Mouse (Mus musculus): Measurements from ENCODE around the gene Anks1b.

Anks1b gene

GRCm38 (mm10) chr10:90897894-90898293, 1024.6 kb downstream of the Anks1b start:
- DNase-seq = no peak

- no peak for DNase-seq
Measured at GRCm38 (mm10) chr10:90904185-90904584, 1030.9 kb downstream of the Anks1b start.

GRCm38 (mm10) chr10:90907381-90907780, 1034.1 kb downstream of the Anks1b start:
- DNase-seq = no peak

DNA sequence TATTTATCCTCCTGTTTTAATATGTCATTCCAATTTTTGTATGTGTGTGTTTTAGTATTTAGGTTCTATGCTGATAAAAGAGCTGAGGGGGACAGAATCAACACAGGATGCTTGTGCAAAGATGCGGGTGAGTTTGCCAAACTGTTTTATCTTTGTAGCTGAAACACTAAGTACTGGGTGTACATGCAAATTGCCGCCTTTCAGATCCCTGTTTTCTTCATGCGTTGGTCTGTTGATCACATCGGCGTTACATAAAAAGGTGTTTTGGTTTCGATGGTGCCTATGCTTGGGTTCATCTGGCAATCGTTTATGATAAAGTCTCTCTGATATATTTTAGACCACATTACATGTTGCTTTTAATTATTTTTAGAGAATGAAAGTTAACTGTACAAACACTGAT, 1050.2 kb downstream of the Anks1b start:
- no peak for DNase-seq

DNA sequence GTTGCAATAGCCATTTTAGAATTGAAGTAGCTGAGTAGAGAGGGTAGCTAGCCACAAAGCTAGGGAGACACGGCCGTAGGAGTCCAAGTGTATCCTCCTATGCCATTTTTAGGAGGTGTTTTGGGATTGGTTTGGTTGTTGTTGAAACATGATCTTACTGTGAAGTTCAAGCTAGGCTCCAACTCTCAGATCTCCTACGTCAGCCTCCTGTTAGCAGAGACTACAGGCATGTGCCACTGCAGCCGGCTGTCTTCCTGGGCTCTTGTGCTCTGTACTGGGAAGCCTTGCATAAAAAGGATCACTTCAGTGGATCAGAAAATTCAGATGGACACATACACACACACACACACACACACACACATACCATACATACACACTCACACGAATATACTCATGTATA, 1059.8 kb downstream of the Anks1b start:
- DNase-seq = no peak

DNA sequence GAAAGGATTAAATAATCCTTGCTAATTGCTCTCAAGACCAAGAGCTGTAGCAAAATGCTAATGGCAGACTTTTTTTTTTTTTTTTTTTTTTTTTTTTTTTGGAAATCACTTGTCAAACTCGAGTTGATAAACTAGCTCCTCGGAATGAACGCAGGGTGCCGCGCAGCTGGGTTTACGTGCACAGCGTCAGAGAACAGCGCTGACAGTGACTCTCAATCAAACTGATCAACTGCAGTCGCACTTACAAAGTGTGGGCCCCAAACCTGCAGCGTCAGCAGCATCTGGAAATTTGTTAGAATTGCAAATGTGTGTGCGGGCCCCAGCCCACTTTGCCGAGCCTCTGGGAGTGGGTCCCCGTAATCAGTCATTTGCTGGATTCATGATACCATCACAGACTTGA, 1061.4 kb downstream of the Anks1b start:
- no peak for DNase-seq

- no peak for DNase-seq
Measured at GRCm38 (mm10) chr10:90937721-90938460, 1064.6 kb downstream of the Anks1b start.

DNA sequence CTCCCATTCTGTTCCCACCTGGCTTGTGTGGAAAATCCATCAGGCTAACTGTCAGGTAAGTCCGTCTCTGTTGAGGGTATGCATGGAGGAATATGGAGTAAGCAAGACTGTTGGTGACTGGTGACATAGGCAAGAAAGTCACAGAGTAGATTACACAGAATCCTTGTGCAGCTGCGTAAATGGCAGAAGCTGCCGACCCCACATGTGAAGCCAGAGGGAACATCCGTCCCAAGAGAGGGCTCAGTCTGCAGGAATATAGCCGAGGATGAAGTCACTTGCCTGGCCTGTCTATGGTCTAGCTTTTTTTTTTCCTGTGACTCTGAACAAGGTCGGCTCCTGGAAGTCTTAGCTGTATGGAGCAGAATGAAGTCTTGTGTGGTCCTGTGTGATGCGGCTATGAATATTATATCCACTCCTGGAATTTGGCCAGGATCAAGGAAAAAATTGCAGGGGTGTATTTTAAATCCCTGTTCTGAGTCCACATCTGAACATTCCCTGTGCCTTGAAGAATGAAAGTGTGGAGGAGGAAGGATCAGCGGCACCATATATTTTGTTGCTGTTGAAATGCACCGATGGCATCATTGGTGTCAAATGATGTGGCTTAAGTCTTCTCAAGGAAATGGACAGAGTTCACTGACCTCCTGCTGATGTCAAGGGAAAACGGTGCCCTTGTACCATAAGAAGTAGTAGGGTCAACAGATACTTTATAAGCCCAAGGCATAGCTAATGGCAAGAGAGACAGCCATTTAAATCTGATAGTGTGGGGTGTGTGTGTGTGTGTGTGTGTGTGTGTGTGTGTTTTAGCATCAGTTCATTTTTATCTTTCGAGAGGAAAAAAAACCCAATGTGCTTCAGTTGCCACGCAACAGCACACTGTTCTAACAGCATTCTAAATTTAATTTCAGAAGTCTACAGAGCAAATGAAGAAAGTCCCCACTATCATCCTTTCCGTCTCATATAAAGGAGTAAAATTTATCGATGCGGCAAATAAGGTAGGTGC, 1067.5 kb downstream of the Anks1b start:
- DNase-seq = no peak

DNA sequence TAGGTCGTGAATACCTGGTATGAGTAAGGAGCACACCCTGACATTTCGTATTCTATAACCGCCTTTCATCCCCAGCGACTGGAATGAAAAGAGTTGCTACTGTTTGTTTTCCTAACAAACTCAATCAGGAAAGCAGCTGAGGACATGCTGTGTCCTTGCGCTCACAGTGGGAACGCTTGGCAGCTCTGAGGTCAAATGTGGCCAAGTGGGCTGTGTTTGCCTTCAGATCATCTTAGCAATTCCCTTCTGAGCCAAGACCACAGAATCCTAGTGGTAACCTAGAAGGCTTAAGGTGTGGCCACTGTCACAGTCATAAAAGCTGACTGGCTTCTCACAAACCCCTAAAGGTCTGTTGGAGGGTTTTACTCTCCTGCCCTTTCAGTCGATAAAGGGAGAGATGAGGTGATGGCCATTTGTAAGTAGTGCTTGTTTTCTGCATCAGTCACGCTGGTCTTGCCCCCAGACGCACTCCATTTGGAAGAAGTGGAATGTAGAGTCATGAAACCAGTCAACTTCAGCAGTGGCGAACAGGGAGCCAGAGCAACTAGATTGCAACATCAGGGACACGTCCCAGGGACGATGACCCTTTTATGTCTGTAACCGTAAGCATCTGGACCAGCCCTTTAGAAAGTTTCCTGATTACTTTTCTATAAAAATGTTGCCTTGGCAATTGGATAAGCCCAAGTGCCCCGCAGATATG, 1068.8 kb downstream of the Anks1b start:
- DNase-seq = no peak

DNA sequence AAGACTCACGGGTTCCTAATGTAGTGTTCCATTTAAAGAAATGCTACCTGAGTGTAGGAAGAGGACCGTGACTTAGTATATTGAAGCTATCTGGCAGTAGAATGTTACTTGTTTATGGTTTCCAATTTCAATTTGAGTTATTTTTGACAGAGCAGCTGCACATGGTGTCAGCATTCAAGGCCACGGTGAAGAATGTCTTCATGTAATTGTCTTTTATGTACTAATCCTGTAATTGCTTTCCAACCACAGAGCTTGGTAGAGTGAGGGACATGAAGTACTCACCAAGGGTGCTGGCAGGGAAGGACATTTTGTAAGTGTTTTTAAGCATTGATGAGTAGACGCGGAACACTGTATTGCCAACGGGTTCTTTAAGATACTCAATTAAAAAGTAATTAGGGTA, 1073.7 kb downstream of the Anks1b start:
- no peak for DNase-seq

GRCm38 (mm10) chr10:90947608-90948373, 1074.5 kb downstream of the Anks1b start:
- no peak for DNase-seq

DNA sequence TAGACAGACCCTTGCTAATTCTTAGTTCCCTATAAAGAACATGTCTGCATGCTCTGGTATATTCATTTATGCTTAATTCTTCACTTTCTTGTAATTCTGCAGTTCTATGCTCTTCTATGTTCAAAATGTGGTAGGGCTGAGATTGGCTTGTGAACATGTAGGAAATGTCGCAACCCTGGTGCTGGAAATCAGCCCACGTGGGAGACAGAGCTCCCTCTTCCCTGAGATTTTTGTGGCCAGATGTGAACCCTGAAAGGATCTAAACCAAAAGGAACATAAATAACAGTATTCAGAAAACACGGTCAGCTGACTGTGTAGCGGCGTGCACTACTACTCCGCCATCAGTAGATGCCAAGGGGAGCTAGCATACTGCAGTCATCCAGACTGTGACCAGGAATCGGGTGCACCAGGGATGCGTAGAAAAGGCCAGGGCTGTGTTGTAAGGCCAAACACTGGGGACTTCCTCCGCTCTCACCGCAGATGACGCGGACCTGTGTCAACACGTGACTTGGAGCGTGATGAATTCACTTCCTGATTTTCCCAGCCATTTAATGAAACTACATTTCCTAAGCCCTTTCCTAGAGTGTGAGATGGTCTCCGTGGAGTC, 1079.9 kb downstream of the Anks1b start:
- no peak for DNase-seq

DNA sequence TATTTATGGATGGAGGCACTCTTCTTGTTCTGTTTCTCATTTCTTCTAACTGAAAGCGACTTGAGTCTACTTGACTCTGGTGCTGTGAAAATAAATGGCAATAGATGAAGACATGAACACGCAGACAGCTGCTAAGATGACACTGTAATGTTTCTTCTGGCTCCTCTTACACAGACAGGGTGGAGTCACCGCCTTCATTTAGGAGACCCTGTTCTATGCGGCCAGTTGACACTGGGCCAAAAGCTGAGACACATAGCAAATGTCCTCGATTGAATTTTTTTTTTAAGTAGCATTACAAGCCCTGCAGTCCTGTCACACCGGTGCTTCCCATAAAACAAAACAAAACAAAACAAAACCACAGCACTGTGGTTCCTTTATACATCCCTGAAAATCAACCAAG, 1080.5 kb downstream of the Anks1b start:
- no peak for DNase-seq

GRCm38 (mm10) chr10:90960374-90960773, 1087.1 kb downstream of the Anks1b start:
- no peak for DNase-seq

DNA sequence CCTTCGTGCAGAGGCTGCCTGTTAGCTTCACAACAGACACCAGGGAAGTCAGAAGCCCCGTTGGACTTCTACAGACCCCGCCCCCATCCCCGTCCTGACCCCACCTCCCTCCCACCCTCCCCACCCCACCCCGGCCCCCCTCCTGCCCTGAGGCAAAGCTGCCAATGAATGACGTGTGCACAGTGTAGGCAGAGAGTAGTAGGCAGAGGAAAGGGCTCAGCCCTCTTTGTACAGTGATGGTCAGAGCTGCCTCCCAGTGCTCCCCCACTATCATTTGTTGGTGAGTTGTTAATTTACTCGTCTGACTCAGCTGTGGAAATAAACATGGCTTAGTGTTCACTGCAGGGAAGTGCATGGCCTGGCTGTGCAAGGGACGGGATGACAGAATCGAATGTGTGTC, 1091.2 kb downstream of the Anks1b start:
- no peak for DNase-seq

DNA sequence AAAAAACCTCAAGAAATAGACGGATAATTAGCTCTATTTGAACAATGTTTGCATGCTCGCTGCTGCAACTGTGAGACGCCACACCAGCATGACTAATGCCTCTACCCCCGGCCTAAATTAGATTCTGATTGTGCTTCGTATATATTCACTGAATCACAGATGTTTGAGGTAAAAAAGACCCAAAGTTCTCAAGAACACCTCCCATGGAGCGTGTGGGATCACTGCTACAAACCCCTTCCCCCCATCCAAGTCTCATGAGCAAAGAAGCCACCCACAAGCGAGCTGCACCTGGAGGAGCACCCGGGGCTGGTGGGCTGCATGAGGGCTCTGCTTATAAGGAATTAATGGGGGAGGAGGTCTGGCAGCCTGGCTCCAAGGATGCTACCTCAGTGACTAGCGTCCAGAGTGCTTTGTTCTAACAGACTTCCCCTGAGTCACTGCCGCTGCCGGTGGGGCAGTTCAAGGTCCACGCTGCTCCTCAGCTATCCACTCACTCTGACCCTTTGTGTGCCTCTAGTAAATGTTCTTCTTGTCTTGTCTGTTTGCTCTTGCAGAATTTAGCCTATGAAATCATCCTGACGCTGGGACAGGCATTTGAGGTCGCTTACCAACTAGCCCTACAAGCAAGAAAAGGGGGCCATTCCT, 1092.5 kb downstream of the Anks1b start:
- peak; percentile 13 for DNase-seq

DNA sequence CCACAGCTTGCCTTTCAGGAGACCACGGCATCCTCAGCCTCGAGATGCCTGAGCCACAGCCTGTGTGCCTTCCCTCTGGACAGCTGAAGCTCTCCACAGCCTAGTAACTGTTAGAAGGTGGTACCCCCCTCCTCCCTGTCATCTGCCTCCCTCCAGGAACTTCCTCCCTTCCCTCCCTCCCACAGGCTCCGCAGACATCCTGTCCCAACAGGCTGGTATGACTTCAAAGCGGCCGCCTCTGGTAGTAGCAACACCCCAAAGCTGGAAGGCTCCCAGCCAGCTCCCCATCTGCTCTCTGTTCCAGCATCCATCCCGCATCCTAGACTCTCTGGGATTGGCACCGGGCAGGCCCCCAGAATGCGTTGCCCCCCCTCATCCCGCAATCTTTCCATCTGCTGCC, 1093.5 kb downstream of the Anks1b start:
- DNase-seq = no peak

DNA sequence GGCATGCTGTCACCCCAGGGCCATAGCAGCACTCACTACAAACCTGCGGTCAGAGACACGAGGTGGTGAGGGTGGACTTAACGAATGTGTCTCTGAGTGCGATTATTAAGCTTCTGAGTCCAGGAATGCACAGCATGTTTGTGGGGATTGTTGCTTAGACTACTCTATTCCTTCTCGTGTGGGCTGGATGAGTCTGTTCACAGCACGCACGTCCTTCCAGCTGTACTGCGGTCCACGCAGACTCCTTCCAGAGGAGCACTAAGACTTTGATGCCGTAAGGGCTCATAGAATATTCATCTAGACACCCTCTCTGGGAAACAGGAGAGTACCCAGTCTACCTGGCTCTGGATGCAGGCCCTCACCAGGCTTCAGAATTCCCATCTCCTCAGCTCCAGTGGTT, 1094.9 kb downstream of the Anks1b start:
- no peak for DNase-seq

DNA sequence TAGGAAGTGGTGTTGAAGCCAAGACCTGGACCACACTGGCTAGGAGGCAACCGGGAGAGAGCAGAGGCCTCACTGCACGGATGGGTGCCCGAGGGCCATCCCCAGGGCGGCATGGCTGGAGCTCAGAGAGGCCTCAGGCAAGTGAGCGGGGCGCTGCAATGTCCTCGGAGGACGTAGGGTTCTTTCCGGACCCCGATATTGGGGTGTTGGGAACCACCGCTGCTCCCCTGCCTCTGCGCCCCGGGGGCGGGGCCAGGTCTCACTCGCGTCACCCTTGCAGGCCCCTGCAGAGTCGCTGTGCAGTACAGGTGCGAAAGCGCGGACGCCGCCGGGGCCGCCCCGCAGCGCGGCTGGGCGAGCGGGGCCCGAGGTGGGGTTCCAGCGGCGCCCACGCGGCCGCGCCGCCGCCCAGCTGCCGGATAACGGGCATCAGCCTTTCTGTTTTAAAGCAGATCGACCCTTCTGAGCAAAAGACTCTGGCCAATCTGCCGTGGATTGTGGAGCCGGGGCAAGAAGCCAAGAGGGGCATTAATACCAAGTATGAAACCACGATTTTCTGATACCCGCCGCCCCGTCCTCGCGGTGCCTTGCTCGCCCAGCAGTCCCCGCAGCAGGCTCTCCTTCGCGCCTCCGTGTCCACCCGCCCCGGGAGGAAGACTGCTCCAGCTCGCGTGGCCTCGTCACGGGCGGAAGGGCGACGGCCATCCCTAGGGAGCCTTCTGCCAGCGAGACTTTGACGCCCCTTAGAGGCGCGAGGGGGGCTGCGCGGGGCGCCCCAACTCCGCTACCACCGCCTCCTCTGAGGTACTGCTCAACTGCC, 1096.3 kb downstream of the Anks1b start:
- DNase-seq = no peak

DNA sequence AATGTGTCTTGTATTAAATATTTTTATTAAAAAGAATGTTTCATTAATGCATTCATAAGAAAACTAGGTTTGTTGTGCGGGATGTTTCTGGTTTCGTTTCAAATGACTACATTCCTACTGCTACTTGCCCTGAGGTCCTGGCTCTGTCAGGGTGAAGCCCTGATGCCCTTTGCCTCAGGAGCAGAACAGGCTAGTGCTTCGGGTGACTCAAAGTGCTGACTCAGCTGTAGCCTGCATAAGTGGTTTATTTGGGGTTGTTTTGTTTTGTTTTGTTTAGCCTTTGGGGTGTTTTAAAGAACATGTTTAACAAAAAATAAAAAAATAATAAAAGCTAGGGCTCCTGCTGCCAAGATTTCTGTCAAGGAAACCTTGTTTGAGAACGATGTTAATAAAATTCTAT, 1097.3 kb downstream of the Anks1b start:
- DNase-seq = peak; percentile 20

DNA sequence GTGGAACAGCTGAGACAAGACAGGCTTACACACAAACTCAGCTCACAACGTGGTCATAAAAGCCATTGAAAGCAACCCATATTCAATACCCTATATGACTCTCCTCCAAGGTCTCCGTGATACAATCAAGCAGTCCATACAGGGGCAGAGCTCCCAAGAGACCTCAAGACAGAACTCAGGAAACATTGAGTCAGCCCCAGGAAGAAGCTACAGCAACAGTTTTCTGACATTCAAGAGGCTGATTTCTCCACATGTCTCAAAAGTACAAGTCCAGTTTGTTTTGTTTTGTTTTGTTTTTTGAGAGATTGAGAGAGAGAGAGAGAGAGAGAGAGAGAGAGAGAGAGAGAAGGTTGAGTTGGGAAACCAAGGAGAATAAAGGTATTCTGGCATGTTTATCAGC, 1100.8 kb downstream of the Anks1b start:
- DNase-seq = no peak

Data from kidney, adult 9 months (tissue).